Mouse (Mus musculus) cerebellum, adult 9-10 months (tissue): Measurements from ENCODE around the gene Babam2.
A peak's percentile ranks its signal among the peaks of the same experiment; 100 is the strongest.

ENCODE experiments used
- DNase-seq: peaks from one replicate; pipeline ENCODE4 v3.0.0; 2022

The Babam2 gene

DNA sequence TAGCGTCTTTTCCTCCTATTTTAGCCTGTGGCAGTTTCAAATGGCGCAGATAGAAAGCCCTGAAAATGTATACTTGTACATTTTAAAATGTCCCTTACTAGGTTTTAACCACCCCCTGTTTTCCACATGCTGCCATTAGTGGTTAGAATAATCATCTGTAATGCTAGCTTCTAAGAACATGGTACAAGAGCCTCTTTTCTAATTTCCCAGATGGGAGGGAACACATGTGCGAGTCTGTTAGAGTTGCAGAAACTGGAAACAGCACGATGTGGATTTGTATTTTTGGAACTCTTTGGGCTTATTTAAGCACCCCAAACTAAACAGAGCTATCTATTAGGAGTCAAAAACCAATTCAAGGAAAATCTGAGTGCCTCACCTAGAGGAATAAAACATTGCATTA, 195.1 kb downstream of the Babam2 start:
- DNase-seq: no peak

DNA sequence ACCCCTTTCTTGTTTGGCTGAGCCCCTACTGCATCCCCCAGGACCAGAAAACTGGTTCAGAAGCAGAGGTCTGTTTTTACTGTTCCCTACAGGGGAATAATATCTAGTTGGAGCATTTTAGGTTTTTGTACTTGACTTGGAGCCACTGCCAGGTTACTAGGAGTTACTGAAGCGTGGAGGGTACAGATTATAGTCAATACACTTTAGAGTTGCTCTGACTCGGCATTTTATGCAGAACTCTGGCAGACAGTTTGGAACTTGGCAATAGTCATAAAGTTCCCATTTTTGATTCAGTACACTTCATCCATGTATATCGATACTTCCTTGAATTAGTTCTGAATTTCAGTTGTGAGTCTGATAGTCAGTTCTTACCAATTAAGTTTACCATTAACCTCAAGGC, 202.4 kb downstream of the Babam2 start:
- no peak for DNase-seq

DNA sequence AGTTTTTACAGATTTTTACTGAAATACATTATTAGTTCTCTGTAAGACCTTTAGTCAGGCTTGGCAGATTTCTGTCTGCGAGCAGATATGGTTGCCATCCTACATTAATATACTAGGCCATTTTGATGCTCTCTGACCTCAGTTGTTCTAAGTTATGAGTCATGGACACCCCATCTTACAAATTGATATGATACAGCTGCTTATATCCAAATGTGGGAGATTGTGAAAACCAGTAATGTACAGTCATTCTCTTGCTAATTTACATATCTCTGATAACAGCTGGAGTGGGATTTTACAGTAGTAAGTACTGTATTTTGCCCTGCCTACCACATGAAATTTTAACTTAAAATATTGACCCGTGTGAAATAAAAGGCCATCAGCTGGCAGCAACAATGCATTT, 204.7 kb downstream of the Babam2 start:
- no peak for DNase-seq

DNA sequence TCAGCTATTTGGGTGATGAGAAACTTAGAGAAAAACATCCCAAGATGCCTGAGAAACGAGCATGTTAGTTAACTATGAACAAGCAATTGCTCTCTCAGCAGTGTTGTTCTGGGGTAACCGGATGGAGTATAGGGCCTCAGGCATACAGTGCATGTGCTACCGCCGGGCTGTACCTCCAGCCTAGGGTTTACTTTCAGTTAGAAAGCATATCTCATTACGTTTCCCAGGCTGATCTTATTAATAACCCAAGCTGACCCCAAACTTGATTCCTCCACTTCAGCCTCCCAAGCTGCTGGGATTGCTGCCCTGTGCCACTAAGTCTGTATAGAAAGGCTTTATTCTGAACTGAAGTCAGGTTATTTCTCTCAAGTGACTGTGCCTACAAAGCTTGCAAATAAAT, 205.4 kb downstream of the Babam2 start:
- DNase-seq: no peak

DNA sequence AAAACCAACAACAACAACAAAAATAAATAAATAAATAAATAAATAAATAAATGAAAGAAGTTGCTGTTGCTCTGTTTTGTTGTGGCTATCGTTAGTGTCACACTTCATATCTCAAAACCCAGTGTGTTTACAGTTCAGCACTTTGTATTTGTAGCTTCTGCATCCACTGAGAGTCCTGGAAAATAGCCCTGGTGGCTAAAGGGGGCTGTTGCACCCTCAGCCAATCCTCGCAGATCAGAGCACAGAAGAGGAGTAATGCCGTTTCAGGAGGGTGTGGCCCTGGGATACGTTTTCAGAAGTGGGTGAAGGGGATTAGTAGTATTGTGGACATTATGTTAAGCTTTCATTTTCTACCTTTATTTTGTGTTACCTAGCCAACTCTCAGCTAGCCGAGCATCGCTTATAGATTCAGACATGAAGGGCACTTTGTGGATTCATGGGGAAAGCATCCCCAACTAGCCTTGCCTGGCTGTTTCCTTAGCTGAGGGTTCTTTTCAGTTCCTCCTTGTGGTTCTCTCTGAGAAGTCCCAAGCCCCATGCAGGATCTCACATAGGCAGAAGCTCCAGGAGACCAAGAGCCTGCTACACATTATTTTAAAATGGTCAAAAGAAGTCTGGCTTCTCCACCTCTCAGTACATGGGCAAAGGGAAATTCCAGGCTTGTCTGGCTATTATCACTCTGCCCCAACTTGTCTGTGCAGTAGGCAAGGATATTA, 207.6 kb downstream of the Babam2 start:
- no peak for DNase-seq

DNA sequence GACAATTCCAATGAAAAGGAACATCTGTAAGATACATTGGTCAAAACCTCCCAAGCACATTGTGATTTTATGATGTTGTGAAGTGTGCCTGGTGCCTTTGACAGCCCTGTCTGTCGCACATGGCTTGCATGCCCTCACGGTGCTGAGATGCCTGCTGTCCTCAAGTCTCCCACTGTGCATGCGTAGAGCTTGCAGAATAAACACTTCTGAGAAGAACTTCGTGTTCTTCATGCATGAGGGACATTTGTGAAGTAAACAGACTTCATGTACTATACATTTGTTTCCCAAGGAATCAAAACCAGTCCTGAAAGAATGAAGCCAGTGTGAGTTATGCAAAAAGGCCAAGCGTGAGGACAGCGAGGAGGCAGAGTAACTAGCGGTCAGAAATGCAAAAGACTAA, 208.3 kb downstream of the Babam2 start:
- no peak for DNase-seq

DNA sequence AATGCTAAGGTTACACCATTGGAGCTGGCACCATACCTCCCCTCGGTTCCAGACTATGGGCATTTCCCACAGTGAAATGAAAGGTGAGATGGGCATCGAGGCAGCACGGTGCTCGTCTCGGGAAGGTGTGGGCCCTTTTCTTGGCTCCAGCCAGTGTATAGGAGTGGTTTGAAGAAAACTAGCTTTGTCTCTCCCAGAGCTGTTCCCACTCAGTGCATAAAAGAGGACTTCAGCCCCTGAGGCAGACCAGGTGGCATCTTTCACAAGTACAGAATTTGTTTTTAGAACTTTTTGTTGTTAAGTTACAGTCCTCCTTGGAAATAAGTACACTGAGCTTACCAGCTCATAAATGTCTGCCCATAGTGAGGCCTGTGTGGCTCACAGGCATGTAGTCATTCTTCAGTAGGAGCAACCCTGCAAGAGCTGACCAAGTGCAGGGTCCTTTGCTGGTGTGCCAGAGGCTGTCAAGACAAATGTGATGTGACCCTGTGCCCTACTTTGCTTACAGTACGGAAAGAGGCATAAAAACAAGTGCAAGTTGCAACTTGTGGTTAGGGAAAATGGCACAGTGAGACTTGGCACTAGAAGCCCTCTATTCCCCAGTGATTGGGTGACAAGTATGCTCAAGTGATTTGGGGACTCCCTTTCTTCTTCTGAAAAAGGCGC, 208.9 kb downstream of the Babam2 start:
- no peak for DNase-seq

DNA sequence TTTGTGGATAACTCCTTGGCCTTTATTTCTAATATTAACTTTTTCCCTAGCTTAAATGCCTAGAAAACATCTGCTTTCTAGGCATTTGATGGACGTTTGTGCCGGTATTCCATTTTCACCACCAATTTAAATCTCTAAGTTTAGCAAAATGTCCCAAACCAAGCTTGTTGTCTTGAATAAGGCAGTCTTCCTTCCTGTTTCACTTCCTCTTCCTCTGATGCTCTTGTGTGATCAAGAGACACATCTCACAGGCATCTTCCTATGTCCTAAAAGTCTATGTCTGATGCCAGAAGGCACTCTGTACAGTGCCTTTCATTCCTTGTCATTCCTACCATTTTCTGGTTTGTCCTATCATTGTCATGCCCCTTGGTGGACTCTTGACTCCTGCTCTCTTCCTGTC, 210.5 kb downstream of the Babam2 start:
- no peak for DNase-seq

DNA sequence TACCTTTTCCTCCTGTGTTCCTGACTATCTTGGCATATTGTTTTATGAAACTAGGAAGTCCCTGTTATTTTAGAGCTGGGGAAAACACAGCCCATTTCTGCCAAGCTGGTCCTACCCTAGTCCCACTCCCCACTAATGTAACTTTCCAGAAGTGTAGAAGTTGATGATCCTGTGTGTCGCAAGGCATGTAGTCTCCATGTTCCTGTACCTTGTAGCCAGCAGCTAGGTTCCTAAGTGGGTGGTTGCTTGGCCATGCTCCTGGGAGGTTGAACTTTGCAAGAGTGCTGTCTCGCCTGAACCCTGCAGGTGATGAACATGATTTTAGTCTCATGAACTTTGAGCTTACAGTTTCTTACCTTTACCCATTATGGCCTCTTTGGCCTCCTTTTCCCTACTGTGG, 211.3 kb downstream of the Babam2 start:
- no peak for DNase-seq

DNA sequence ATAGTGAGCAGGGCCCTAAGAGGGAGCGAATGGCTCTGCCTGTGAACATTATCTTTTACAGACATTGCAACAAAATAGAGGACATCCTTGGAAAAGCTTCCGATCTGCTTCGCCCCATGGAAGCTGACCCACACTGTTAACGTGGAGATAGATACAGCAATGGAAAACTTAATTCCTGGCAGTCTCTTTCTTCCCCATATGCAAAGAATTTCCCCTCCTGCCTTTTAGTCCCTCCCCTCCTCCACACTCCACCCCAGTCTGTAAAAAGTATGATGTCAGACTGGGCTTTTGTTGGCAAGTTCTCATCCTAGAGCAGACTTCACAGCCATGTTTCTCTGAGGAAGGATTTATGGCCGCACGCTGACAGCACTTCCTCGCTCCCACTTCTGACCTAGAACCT, 218.8 kb downstream of the Babam2 start:
- no peak for DNase-seq

DNA sequence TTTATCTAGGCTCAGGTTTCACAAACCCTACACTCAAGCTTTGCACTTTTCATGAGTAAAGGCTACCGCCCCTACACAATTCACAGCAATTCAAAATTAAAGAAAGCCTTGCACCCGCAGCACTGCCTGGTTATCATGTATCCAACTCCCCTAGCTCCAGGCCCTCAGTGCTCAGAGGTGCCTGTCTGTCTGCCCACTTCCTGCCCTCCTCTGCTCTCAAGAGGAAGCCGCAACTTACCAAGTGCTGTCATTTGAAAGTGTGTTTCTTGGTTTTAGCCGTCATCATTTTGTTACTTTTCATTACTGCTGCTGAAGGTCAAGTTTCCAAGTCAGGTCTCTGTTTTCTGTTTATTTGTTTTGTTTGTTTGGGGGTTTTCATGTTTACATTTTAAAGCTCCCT, 221.1 kb downstream of the Babam2 start:
- DNase-seq: no peak

DNA sequence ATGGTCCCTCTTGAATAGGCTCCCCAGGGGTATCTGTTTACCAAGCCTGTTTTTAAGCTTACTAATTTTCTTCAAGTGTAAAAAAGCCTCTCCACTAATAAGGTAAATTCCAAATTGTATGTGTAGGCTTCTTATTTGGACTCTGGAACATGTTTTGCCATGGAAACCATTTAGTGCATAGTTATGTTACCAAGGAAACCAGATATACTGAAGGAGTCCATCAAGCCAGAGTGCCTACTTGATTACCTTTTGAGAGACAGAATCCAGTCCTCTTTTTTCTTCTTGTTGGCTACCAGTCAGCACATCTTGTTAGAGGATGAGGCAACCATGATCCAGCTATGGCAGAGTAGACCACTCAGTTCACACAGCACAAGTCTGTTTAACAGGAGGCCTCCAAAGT, 222.6 kb downstream of the Babam2 start:
- DNase-seq: no peak

DNA sequence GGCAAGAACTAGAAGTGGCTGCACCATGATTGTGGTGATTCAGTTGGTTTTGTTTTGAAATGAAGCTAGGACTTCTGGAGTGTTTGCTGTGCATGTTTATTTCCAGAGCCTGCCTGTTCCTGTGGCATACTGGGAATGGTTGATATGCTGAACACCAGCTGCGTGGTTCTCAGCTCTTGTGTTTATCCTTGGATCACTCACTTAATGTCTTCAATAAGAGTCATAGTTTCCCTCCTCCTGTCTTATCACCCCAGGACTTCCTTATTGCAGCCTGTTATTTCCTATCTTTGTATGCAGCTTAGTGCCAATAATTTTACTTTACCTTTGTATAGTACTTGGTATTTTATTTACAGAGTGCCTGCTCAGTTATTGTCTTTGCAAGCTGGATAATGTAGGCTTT, 223.4 kb downstream of the Babam2 start:
- no peak for DNase-seq

DNA sequence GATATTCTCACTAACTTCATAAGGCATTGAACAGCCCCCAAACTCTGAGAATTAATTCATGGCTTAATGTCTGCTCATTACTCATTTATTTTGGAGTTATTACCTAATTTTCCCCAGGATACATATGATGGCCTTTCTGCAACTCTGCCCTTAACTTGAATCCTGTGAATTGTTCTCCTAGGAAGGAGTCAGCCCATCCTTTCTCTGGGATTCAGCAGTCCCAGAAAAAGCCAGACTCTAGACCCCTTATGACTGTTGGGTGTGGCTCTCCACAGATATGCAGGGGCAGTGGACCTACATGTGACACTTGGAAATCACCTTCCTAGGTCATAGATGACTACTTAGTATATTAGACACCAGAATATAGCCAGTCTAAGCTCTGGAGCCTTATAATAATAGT, 226.6 kb downstream of the Babam2 start:
- no peak for DNase-seq

DNA sequence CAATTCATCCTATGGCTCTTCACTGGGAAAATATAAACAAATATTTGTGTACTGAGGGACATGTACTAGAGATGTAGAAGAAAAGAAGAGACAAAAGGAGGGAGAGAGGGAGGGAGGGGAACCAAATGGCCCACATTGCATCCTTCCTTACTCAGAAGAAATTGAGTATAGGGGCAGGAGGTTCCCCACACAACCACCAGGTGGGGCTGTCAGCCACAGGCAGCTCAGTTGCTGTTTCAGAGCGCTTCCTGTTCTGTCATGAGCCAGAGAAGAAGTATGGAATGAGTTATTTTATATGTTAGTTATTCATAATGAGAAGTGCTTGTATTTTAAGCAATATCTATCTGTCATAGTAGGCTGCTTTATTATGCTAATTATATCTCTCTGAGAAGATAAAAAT, 229.1 kb downstream of the Babam2 start:
- DNase-seq: no peak

DNA sequence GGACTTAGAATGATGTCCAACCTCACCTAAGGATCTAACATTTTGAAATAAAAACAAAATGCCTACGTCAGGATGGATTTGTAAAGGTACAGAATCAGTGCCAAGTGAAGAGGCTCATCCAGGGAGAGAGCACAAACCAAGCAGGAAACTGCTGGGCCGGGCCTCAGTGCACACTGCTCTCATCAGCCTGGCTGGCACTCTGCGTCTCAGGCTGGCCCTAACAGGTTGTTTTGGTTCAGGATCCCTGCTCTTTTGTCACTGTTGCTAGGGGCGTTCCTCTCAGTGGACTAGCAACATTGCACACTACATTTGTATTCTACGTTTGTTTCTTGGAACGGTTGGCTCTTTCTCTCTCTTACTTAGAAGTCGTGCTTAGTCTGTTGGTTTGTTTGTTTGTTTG, 231.5 kb downstream of the Babam2 start:
- DNase-seq: no peak

DNA sequence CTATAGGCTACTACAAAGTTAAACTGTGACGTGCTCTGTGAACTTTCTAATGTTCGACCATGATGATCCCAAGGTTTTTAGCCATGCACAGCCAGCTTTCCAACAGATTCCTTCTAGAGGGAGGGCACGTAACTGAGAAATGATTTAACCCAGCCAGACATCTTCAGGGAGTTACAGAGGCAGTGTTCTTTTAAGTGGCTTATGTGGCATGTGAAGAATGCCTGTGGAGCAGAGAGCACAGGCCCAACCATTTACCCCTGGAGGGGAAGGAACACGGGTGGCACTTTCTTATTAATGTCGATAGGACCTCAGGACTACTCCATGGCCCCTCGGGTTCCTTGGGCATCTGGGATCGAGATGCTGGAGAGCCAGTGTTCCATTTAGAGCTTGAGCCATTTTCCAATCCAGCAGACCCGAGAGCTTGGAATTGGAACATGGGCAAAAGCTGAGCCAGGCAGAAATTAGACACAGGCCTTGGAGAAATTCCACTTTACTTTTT, 233.7 kb downstream of the Babam2 start:
- no peak for DNase-seq

DNA sequence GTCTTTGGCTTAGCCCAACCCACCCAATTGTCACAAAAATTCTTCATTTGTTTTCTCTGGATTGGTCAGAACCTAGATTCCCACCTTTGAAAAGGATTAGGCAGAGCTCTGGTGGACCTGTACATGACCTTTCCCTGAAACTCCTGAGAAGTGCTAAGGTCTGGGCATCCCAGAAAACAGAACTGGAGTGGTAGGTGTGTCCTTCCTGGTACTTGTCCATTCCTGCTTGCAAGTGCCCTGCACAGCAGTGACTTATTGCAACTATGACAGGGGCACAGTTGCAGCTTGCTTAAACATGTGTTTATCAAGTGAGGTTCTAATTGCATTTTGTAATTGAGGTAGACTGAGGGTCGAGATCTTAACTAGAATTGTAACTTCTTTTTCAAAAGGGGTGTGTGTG, 234.2 kb downstream of the Babam2 start:
- DNase-seq: no peak

DNA sequence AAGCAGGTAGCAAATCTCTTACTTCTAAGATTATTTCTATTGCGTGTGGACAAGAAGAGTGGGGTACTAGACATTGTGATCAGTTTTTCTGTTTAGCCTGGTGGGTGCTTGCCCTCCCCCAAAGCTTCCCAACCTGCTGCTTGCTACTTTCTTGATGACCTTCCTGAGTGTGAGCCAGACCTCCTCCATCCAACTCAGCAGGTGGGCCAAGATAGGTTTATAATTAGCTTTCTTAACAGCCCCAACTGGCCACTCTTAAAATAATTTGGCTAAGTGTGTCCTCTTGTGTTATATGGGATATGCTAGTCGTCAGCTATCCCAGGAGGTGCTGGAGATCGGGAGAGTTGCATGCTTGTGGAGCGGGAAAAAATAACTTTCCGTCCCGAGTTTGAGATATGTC, 235.8 kb downstream of the Babam2 start:
- peak; percentile 16 for DNase-seq

DNA sequence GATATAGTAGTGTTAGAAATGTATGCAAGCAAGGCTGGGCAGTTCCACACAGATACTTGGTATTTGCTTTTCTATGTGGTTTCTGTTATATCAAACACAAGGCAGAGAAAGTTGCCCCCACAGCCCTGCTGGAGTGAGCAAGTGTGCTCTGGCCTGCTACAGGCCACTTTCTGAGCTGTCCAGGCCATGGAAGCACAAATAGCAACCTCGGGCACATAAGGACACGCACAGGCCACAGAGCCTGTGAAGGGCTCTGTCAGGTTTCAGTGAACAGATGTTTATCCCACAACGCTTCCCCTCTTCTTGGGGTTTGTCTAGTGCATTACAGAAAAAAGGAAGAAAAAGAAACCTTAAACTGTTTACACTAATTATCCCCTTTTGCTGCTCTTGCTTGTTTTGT, 236.9 kb downstream of the Babam2 start:
- DNase-seq: no peak

DNA sequence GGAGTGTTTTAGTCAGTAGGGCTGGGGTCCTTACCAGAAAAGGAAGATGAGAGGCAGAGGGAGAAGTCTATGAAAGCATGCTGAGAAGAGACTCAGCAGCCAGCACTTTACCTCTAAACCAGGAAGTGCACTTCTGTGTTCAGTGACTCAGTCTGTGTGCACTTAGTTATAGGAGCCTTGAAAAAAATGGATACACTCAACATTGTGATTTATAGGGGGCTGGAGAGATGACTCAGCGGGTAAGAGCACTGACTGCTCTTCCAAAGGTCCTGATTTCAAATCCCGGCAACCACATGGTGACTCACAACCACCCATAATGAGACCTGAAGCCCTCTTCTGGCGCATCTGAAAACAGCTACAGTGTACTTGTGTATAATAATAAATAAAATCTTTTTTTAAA, 238.5 kb downstream of the Babam2 start:
- DNase-seq: no peak

DNA sequence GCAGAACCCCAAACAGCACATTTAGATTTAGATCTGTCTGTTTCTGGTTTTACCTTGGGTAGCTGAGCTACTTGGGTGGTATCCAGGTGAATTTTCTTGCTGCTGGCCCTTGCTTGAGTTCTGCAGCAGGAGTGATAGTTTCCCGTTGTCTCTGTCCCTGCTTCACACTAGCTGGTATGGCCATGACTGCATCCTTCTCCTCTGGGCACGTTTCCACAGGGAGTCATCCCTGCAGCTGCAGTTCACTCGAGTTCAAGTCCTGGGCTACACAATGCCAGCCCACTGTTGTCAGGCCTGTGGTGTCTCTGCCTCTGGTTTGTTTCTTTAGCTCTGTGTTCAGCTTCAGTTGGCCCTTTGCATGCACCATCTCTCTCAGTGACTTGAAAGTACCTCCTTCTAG, 239.0 kb downstream of the Babam2 start:
- DNase-seq: no peak

DNA sequence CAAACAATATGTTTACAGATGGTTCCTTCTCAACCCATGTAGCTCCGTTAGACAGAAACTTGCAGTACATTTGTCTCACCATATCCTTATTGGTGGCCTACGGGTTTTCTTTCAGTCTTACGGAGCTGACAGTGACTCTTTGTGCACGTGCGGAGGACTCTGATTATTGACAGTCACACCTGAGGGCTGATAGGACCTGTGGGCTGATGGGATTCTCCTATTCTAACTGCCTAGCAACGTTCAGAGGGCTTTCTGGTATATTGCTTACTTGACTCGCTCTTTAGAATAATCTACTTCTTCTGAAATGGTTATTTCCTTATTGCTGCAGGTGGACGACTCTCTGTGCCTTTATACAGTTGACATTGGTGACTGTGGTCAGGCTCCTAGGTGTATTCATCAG, 243.4 kb downstream of the Babam2 start:
- no peak for DNase-seq

DNA sequence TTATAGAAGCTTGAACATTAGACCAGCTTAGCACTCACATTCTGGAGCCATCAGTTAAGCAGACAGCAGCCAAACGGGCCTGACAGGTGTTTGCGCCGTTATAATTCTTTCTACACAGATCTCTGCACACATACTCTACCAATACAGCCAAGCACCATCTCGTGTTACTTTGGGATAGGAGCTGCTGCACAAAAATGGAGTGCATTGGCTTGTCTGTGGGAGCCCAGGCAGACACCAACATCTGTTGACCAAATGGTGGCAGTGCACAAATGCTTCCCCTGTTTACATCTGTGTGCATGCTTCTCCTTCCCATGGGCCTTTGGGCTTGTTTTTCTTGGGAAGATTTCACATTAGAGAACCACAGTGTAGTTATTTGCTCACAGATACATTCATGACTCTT, 249.7 kb downstream of the Babam2 start:
- no peak for DNase-seq

DNA sequence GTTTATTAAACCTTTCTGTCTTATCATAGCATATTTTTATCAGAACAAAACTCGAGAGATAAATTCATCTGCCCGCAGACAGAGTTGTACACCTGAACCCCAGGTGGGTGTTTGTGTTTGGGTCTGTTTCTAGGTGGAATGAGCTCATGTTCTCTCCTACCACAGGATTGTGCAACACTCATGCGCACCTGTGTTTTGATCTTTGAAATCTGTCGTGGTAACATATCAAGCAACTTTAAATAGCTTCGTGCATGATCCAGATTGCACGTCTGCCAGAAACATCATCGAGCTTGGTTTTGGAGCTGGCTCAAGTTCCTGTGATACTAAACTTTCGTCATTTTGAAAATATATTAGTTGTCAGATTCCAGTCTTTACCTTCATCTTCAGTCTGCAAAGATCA, 251.9 kb downstream of the Babam2 start:
- no peak for DNase-seq
